8 mouse cellular contexts compared by ENCODE assay signal in genomic region chr11:51059151-51059571, GRCm38 (mm10). TPM values are rescaled to one million over a fixed set of nuclear protein-coding genes. Genes with fewer than 3 reads are reported as not detected.
DNase-seq lines count a peak whose midpoint lies in the region; ATAC-seq and TF ChIP-seq lines count a peak whose summit lies in the region.

Gene Zfp354a, plus strand, starts transcription at chr11:51059257.

- no peak for TF ChIP-seq EP300 in liver, embryonic 14.5 days (IDR thresholded peaks at IDR 0.05; ENCODE audit: low read depth)

- H3K9me3 ChIP-seq in forebrain, embryonic 16.5 days (ENCODE audit: control insufficient read depth, low read length), result no peaks in the 10 kb centered on the region
- H3K9me3 ChIP-seq in liver, embryonic 14.5 days (ENCODE audit: control insufficient read depth, low read length), result no peaks in the 10 kb centered on the region

- peak; percentile 90 for DNase-seq in Muller cell, postnatal 12 days (ENCODE audit: inconsistent ontology term)
- DNase-seq in cerebellum, adult 11-12 months, result peak; percentile 83
- DNase-seq in heart, postnatal 14 days, result peak; percentile 72 to 73
- DNase-seq in large intestine, adult 2 months (ENCODE audit: low read depth, low spot score), result peak; percentile 16
- DNase-seq in liver, embryonic 14.5 days (ENCODE audit: low read depth in 3 of 3, low spot score in 3 of 3), result peak in 2 of 3 experiments; percentile 29 to 31
- no peak for DNase-seq in natural killer cell, adult 2 months (ENCODE audit: low spot score in 2 of 2)

- H3K4me2 ChIP-seq in forebrain, embryonic 16.5 days (ENCODE audit: low read length), result peak within 1 kb of the TSS; percentile 91
- peak within 1 kb of the TSS; percentile 67 for H3K4me2 ChIP-seq in liver, embryonic 14.5 days (ENCODE audit: low read depth)

- no peaks in the 10 kb centered on the region for H3K27me3 ChIP-seq in forebrain, embryonic 16.5 days (replicated peaks; ENCODE audit: control insufficient read depth, insufficient read depth, low read length)
- H3K27me3 ChIP-seq in liver, embryonic 14.5 days (ENCODE audit: control insufficient read depth, insufficient read depth, low read length), result no peaks in the 10 kb centered on the region

- peak within 1 kb of the TSS; percentile 93 for H3K4me3 ChIP-seq in forebrain, embryonic 16.5 days (replicated peaks; ENCODE audit: low read length)
- peak within 1 kb of the TSS; percentile 64 to 88 for H3K4me3 ChIP-seq in liver, embryonic 14.5 days (ENCODE audit: insufficient read depth in 1 of 2, low read depth in 2 of 2, low read length in 2 of 2)
- peak within 1 kb of the TSS; percentile 72 for H3K4me3 ChIP-seq in olfactory bulb, adult 2 months (ENCODE audit: insufficient read depth, low read depth, low read length)

- 0 out of 2 replicates have a peak, but pooled peaks have one; percentile 43 for TF ChIP-seq POLR2A in olfactory bulb, adult 2 months (IDR thresholded peaks at IDR 0.05; ENCODE audit: insufficient read depth, low read depth, low read length)

- ATAC-seq in forebrain, embryonic 16.5 days, result peak; percentile 93
- peak; percentile 69 for ATAC-seq in liver, embryonic 14.5 days (ENCODE audit: insufficient read depth)

- H3K27ac ChIP-seq in forebrain, embryonic 16.5 days (ENCODE audit: low read length), result no peak within 1 kb of the TSS
- no peak within 1 kb of the TSS for H3K27ac ChIP-seq in liver, embryonic 14.5 days
- 0 out of 2 replicates have a peak within 1 kb of the TSS, but pooled peaks have one; percentile 11 for H3K27ac ChIP-seq in olfactory bulb, adult 2 months (ENCODE audit: insufficient read depth, low read depth, low read length)

- intact Hi-C loops in heart, postnatal 14 days (cut with DNase I), result loop anchor here (5.0 to 10.0 kb wide), 2 partner anchors 127 to 234 kb away; partner anchors contain the start of genes Zfp354b and Zfp354c

- peak within 1 kb of the TSS; percentile 90 for H3K9ac ChIP-seq in forebrain, embryonic 16.5 days (replicated peaks; ENCODE audit: low read depth, low read length)
- H3K9ac ChIP-seq in liver, embryonic 14.5 days (replicated peaks), result peak within 1 kb of the TSS; percentile 63

- under 1% methylated on average over 32 of the region's 32 CpGs for WGBS in forebrain, embryonic 16.5 days
- WGBS in large intestine, adult 2 months, result under 1% methylated on average over 32 of the region's 32 CpGs
- under 1% methylated on average over 30 of the region's 32 CpGs for WGBS in liver, embryonic 14.5 days (ENCODE audit: insufficient replicate concordance)
- WGBS in olfactory bulb, adult 2 months, result under 1% methylated on average over 32 of the region's 32 CpGs

- peak; percentile 10; the same call in 1 of the 2 replicates for TF ChIP-seq CTCF in liver, embryonic 14.5 days (IDR thresholded peaks at IDR 0.05; ENCODE audit: low read depth)
- TF ChIP-seq CTCF in olfactory bulb, adult 2 months (IDR thresholded peaks at IDR 0.05; ENCODE audit: insufficient read depth, low read depth, low read length), result no peak

- peaks cover 10% of the 10 kb centered on the region; the same call in 1 of the 2 replicates for H3K36me3 ChIP-seq in forebrain, embryonic 16.5 days (ENCODE audit: control insufficient read depth, insufficient read depth)
- H3K36me3 ChIP-seq in liver, embryonic 14.5 days (replicated peaks; ENCODE audit: control insufficient read depth, insufficient read depth, low read depth), result no peaks in the 10 kb centered on the region

- peaks cover 13% of the 10 kb centered on the region for H3K4me1 ChIP-seq in forebrain, embryonic 16.5 days (replicated peaks; ENCODE audit: control insufficient read depth, insufficient read depth, low read length)
- H3K4me1 ChIP-seq in liver, embryonic 14.5 days (replicated peaks; ENCODE audit: control insufficient read depth in 2 of 2, insufficient read depth in 2 of 2, low read length in 1 of 2), result peaks cover 0 to 2% of the 10 kb centered on the region in 2 experiments; a peak in 1 of 4 replicates
- H3K4me1 ChIP-seq in olfactory bulb, adult 2 months (ENCODE audit: control insufficient read depth, insufficient read depth, low read length), result peaks cover 12% of the 10 kb centered on the region

RNA-seq across cellular contexts. Expression of gene Zfp354a, which starts in this region (rescaled TPM):
- polyA plus RNA-seq in forebrain, embryonic 16.5 days (2015; fragmentation: Nextera tagmentation; extraction: Ambion mirVana), result 14.7 and 16.0 TPM in 2 replicates
- 1 to 10 TPM; 1.7 to 2.1 TPM for total RNA-seq in heart, postnatal 14 days (2021)
- polyA plus RNA-seq in large intestine, adult 2 months (2012; rRNA removed), result 0.61 and 1.3 TPM in 2 replicates
- 0.47 and 1.1 TPM in 2 replicates for polyA plus RNA-seq in liver, embryonic 14.5 days (2012; rRNA removed)
- polyA plus RNA-seq in liver, embryonic 14.5 days (2014; fragmentation: Nextera tagmentation; extraction: Ambion mirVana), result 1.00 and 1.1 TPM in 2 replicates
- polyA plus RNA-seq in olfactory bulb, adult 2 months (2012; ENCODE audit: insufficient read depth, insufficient read length, low replicate concordance, missing spikeins), result not detected in 2 replicates

Comparison
In these comparisons a context has a peak if more than half of its experiments do, and no peak if none do; other contexts are left out.
1. DNase-seq: peak in Muller cell, postnatal 12 days (single experiment), cerebellum, adult 11-12 months (single experiment), heart, postnatal 14 days (2 of 2), large intestine, adult 2 months (single experiment) and liver, embryonic 14.5 days (2 of 3); none in natural killer cell, adult 2 months (0 of 2).
2. Peak in every context shown above with its lines, with median percentiles within 50 percentile points of each other: H3K4me3 ChIP-seq.